In the genomic region with DNA sequence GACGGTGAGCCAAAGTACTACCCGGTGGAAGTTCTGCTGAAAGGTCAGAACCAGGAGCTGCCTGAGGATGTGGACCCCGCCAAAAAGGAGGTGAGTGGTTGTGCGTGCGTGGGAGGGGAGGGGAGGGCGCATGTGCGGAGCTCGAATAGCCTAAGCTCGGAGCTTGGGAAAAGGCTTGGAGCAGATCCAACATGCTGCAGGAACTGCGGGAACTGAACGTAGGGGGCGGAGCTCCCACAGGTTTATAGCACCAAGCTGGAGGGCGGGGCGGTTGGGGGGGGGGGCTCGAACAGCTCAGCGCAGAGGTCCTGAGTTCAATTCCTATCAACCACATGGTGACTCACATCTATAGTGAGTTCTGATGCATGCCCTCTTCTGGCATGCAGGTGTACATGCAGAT, we compare ENCODE assay signal across 29 mouse cellular contexts. TPM values are rescaled to one million over a fixed set of nuclear protein-coding genes. Genes with fewer than 3 reads are reported as not detected.
DNase-seq lines count a peak whose midpoint lies in the region; ATAC-seq and TF ChIP-seq lines count a peak whose summit lies in the region.
"Had no signal": no experiment of that assay in that cellular context is flagged by ENCODE, and none has a peak within 500 bp of the region (broad histone marks: within the 10 kb centered on the region; RNA-seq: fewer than 3 reads in every experiment).

No protein-coding gene starts in this region.

- DNase-seq in kidney, postnatal 0 days (ENCODE audit: low spot score): no peak
- no peak for DNase-seq in kidney, adult 8-10 months
- peak; percentile 41 for DNase-seq in midbrain, embryonic 11.5 days (ENCODE audit: low spot score, missing footprints)
- peak; percentile 61 for DNase-seq in ZHBTc4 (ENCODE audit: low read depth, low spot score)
- DNase-seq in layer of hippocampus, postnatal 10 days (ENCODE audit: low spot score in 2 of 2): no peak
- no peak for DNase-seq in thymus, postnatal 4 days
- DNase-seq: adrenal gland, adult 2 months; adrenal gland, postnatal 10 days; adrenal gland, postnatal 25 days; B cell, adult 2 months; cerebellum, adult 11 months; cerebellum, adult 18-20 months; cerebellum, adult 8-10 months; cerebellum, adult 9-11 months; cerebellum, postnatal 14 days; cerebellum, postnatal 36 days; embryo, embryonic 11 days had no signal

- H3K9ac ChIP-seq in kidney, postnatal 0 days (ENCODE audit: low read depth, low read length): no peak overlapping the region
- H3K9ac ChIP-seq in midbrain, embryonic 11.5 days (ENCODE audit: low read length): no peak overlapping the region
- no peak overlapping the region for H3K9ac ChIP-seq in midbrain, embryonic 16.5 days (ENCODE audit: low read depth, low read length)
- H3K9ac ChIP-seq: embryonic facial prominence, embryonic 13.5 days; embryonic facial prominence, embryonic 15.5 days; forebrain, embryonic 12.5 days had no signal

- H3K4me1 ChIP-seq in kidney, postnatal 0 days (replicated peaks; ENCODE audit: insufficient read depth, low read length): no peaks in the 10 kb centered on the region
- H3K4me1 ChIP-seq in midbrain, embryonic 11.5 days (ENCODE audit: control insufficient read depth, insufficient read depth, low read length): no peaks in the 10 kb centered on the region
- H3K4me1 ChIP-seq in midbrain, embryonic 16.5 days (ENCODE audit: control insufficient read depth, insufficient read depth, low read length): no peaks in the 10 kb centered on the region

- 59% methylated on average over 16 of the region's 16 CpGs for WGBS in kidney, postnatal 0 days
- WGBS in midbrain, embryonic 11.5 days: 81% methylated on average over 16 of the region's 16 CpGs
- WGBS in midbrain, embryonic 16.5 days: 86% methylated on average over 15 of the region's 16 CpGs

- H3K4me2 ChIP-seq in kidney, postnatal 0 days (ENCODE audit: low read length): no peak overlapping the region
- no peak overlapping the region for H3K4me2 ChIP-seq in midbrain, embryonic 11.5 days
- no peak overlapping the region for H3K4me2 ChIP-seq in midbrain, embryonic 16.5 days (ENCODE audit: low read length)
- H3K4me2 ChIP-seq: embryonic facial prominence, embryonic 13.5 days; embryonic facial prominence, embryonic 15.5 days; forebrain, embryonic 12.5 days had no signal

- TF ChIP-seq CTCF in kidney, postnatal 0 days (IDR thresholded peaks at IDR 0.05; ENCODE audit: low read depth): peak; percentile 15; the same call in 1 of the 2 replicates

- no peaks in the 10 kb centered on the region for H3K27me3 ChIP-seq in kidney, postnatal 0 days (ENCODE audit: insufficient read depth, low read length)
- H3K27me3 ChIP-seq in midbrain, embryonic 11.5 days (ENCODE audit: control insufficient read depth, insufficient read depth, low read length): no peaks in the 10 kb centered on the region
- H3K27me3 ChIP-seq in midbrain, embryonic 16.5 days (ENCODE audit: control insufficient read depth, insufficient read depth, low read depth, low read length): no peaks in the 10 kb centered on the region
- H3K27me3 ChIP-seq: CH12.LX; embryonic facial prominence, embryonic 13.5 days; embryonic facial prominence, embryonic 15.5 days; forebrain, embryonic 12.5 days had no signal

- no peak overlapping the region for H3K4me3 ChIP-seq in kidney, postnatal 0 days (replicated peaks; ENCODE audit: low read depth, low read length)
- no peak overlapping the region for H3K4me3 ChIP-seq in midbrain, embryonic 11.5 days (ENCODE audit: low read depth, low read length)
- no peak overlapping the region for H3K4me3 ChIP-seq in midbrain, embryonic 16.5 days (ENCODE audit: low read depth, low read length)
- H3K4me3 ChIP-seq: embryonic facial prominence, embryonic 13.5 days; embryonic facial prominence, embryonic 15.5 days; erythroblast, embryonic 14.5 days; forebrain, embryonic 10.5 days; forebrain, embryonic 12.5 days had no signal

- H3K9me3 ChIP-seq in kidney, postnatal 0 days (replicated peaks; ENCODE audit: low read length): no peaks in the 10 kb centered on the region
- H3K9me3 ChIP-seq in midbrain, embryonic 11.5 days (ENCODE audit: control insufficient read depth, low read length): no peaks in the 10 kb centered on the region
- H3K9me3 ChIP-seq in midbrain, embryonic 16.5 days (replicated peaks; ENCODE audit: control insufficient read depth, low read length, poor library complexity, severe bottlenecking): no peaks in the 10 kb centered on the region
- H3K9me3 ChIP-seq: embryonic facial prominence, embryonic 13.5 days; embryonic facial prominence, embryonic 15.5 days; forebrain, embryonic 10.5 days; forebrain, embryonic 12.5 days had no signal

- H3K36me3 ChIP-seq in kidney, postnatal 0 days (ENCODE audit: insufficient read depth, low read length): 0 out of 2 replicates have a peak, but pooled peaks cover 12% of the 10 kb centered on the region
- no peaks in the 10 kb centered on the region; the same call in none of the 2 replicates for H3K36me3 ChIP-seq in midbrain, embryonic 11.5 days (ENCODE audit: control insufficient read depth, insufficient read depth, low read length)
- peaks cover 9% of the 10 kb centered on the region; the same call in 1 of the 2 replicates for H3K36me3 ChIP-seq in midbrain, embryonic 16.5 days (ENCODE audit: control insufficient read depth, insufficient read depth, low read length)

- no peak for ATAC-seq in kidney, postnatal 0 days (replicated peaks; ENCODE audit: low FRiP score, low read depth)
- ATAC-seq in midbrain, embryonic 11.5 days (ENCODE audit: low FRiP score): no peak
- ATAC-seq in midbrain, embryonic 16.5 days: no peak
- ATAC-seq: CD4-positive, CD25-positive, alpha-beta regulatory T cell, adult 4 months; forebrain, embryonic 14.5 days; forebrain, embryonic 16.5 days had no signal

- no peak overlapping the region for H3K27ac ChIP-seq in kidney, postnatal 0 days
- H3K27ac ChIP-seq in midbrain, embryonic 11.5 days (ENCODE audit: low read depth, low read length): no peak overlapping the region
- no peak overlapping the region for H3K27ac ChIP-seq in midbrain, embryonic 16.5 days (ENCODE audit: low read length)
- H3K27ac ChIP-seq: embryonic facial prominence, embryonic 13.5 days; embryonic facial prominence, embryonic 15.5 days; forebrain, embryonic 10.5 days; forebrain, embryonic 12.5 days had no signal

RNA-seq across cellular contexts. Expression of gene Tsfm, which starts 12.2 kb away (rescaled TPM):
- polyA plus RNA-seq in kidney, postnatal 0 days (2015; fragmentation: Nextera tagmentation; extraction: Ambion mirVana): 97.3 and 109 TPM in 2 replicates
- polyA plus RNA-seq in midbrain, embryonic 11.5 days (2014; fragmentation: Nextera tagmentation; extraction: Ambion mirVana): 80.7 and 86.0 TPM in 2 replicates
- polyA plus RNA-seq in midbrain, embryonic 16.5 days (2015; fragmentation: Nextera tagmentation; extraction: Ambion mirVana): 61.4 and 67.7 TPM in 2 replicates
- 10 to 100 TPM; 31.4 to 36.3 TPM for total RNA-seq in layer of hippocampus, postnatal 10 days (2021)

RNA-seq across cellular contexts. Expression of gene Avil, which starts 17.9 kb away (rescaled TPM):
- 0.07 and 0.10 TPM in 2 replicates for polyA plus RNA-seq in kidney, postnatal 0 days (2015; fragmentation: Nextera tagmentation; extraction: Ambion mirVana)
- 1.1 and 1.6 TPM in 2 replicates for polyA plus RNA-seq in midbrain, embryonic 11.5 days (2014; fragmentation: Nextera tagmentation; extraction: Ambion mirVana)
- 1.7 and 2.8 TPM in 2 replicates for polyA plus RNA-seq in midbrain, embryonic 16.5 days (2015; fragmentation: Nextera tagmentation; extraction: Ambion mirVana)
- under 1 TPM; 0.11 to 0.18 TPM for total RNA-seq in layer of hippocampus, postnatal 10 days (2021)
- total RNA-seq: common myeloid progenitor, adult 5-6 weeks had no signal
- polyA plus RNA-seq: forebrain, embryonic 12.5 days had no signal

RNA-seq across cellular contexts. Expression of gene Mettl1, which starts 22.8 kb away (rescaled TPM):
- polyA plus RNA-seq in kidney, postnatal 0 days (2015; fragmentation: Nextera tagmentation; extraction: Ambion mirVana): 37.4 and 40.2 TPM in 2 replicates
- polyA plus RNA-seq in midbrain, embryonic 11.5 days (2014; fragmentation: Nextera tagmentation; extraction: Ambion mirVana): 36.5 and 37.4 TPM in 2 replicates
- 20.1 TPM in 2 replicates for polyA plus RNA-seq in midbrain, embryonic 16.5 days (2015; fragmentation: Nextera tagmentation; extraction: Ambion mirVana)
- total RNA-seq in layer of hippocampus, postnatal 10 days (2021): 10 to 100 TPM; 12.6 to 14.0 TPM

RNA-seq across cellular contexts. Expression of gene Eef1akmt3, which starts 22.9 kb away (rescaled TPM):
- polyA plus RNA-seq in kidney, postnatal 0 days (2015; fragmentation: Nextera tagmentation; extraction: Ambion mirVana): 0.89 and 1.3 TPM in 2 replicates
- 0.06 and 0.11 TPM in 2 replicates for polyA plus RNA-seq in midbrain, embryonic 11.5 days (2014; fragmentation: Nextera tagmentation; extraction: Ambion mirVana)
- polyA plus RNA-seq in midbrain, embryonic 16.5 days (2015; fragmentation: Nextera tagmentation; extraction: Ambion mirVana): 0.21 and 0.22 TPM in 2 replicates
- under 1 TPM; 0.27 to 0.34 TPM for total RNA-seq in layer of hippocampus, postnatal 10 days (2021)
- total RNA-seq: common myeloid progenitor, adult 5-6 weeks had no signal
- polyA plus RNA-seq: erythroblast, embryonic 14.5 days had no signal

RNA-seq across cellular contexts. Expression of gene Cyp27b1, which starts 29.6 kb away (rescaled TPM):
- polyA plus RNA-seq in kidney, postnatal 0 days (2015; fragmentation: Nextera tagmentation; extraction: Ambion mirVana): 38.9 and 58.0 TPM in 2 replicates
- polyA plus RNA-seq in midbrain, embryonic 11.5 days (2014; fragmentation: Nextera tagmentation; extraction: Ambion mirVana): not detected in 2 replicates
- polyA plus RNA-seq in midbrain, embryonic 16.5 days (2015; fragmentation: Nextera tagmentation; extraction: Ambion mirVana): 0.08 and 0.14 TPM in 2 replicates
- under 1 TPM; 0.45 to 0.75 TPM for total RNA-seq in layer of hippocampus, postnatal 10 days (2021)
- polyA plus RNA-seq: embryonic facial prominence, embryonic 11.5 days; erythroblast, embryonic 14.5 days had no signal

Comparison
In these comparisons a context has a peak if more than half of its experiments do, and no peak if none do; other contexts are left out.
1. DNase-seq: peak in midbrain, embryonic 11.5 days (single experiment) and ZHBTc4 (single experiment); none in kidney, postnatal 0 days (single experiment), kidney, adult 8-10 months (0 of 2), layer of hippocampus, postnatal 10 days (0 of 2) and thymus, postnatal 4 days (single experiment).